Mouse (Mus musculus) heart, embryonic 16.5 days (tissue): ENCODE measurements at regions not wholly inside any gene's neighbourhood (a gene's known extent, or its start where the extent isn't known, plus 50 kb on each side); places are given as distances from the start of the nearest gene placed in this dataset.
A peak's percentile ranks its signal among the peaks of the same experiment; 100 is the strongest.
"Not testable (repeated sequence)": the region's sequence is repeated elsewhere in the genome, so short reads cannot be mapped to it uniquely, and the experiment has no call there.

Experiments
- ATAC-seq: fragments of 200-750 bp; cut with Nextera tagmentation; replicated peaks from 2 replicates; pipeline ENCODE4 v1.8.0; 2017; ENCODE audit warnings: moderate number of reproducible peaks; ENCODE audit not compliant: insufficient read depth, low FRiP score; ENCODE audit errors: extremely low read depth
- H3K27ac ChIP-seq: fragments of 300-500 bp; sonication (generic); 2 replicates; pipeline ENCODE4 v1.5.1; 2014; ENCODE audit warnings: mild to moderate bottlenecking, low read length, control low read depth, moderate library complexity
- H3K27me3 ChIP-seq: fragments of 300-500 bp; sonication (generic); 2 replicates; pipeline ENCODE4 v1.6.1; 2014; ENCODE audit warnings: low read length, mixed read lengths; ENCODE audit not compliant: control insufficient read depth, insufficient read depth
- H3K36me3 ChIP-seq: fragments of 300-500 bp; sonication (generic); 2 replicates; pipeline ENCODE4 v1.6.1; 2014; ENCODE audit not compliant: control insufficient read depth, insufficient read depth
- H3K4me1 ChIP-seq: fragments of 300-500 bp; sonication (generic); 2 replicates; pipeline ENCODE4 v1.6.1; 2014; ENCODE audit warnings: low read length, mixed read lengths; ENCODE audit not compliant: control insufficient read depth, insufficient read depth
- H3K4me2 ChIP-seq: fragments of 300-500 bp; sonication (generic); 2 replicates; pipeline ENCODE4 v1.6.1; 2014; ENCODE audit warnings: low read depth, mild to moderate bottlenecking, control low read depth, low read length
- H3K4me3 ChIP-seq: fragments of 300-500 bp; sonication (generic); 2 replicates; pipeline ENCODE4 v1.5.1; 2014; ENCODE audit warnings: mild to moderate bottlenecking, control low read depth, low read length
- H3K9ac ChIP-seq: fragments of 300-500 bp; sonication (generic); 2 replicates; pipeline ENCODE4 v1.6.1; 2014; ENCODE audit warnings: low read length, control low read depth
- H3K9me3 ChIP-seq: fragments of 300-500 bp; sonication (generic); replicated peaks from 2 replicates; pipeline ENCODE4 v1.6.1; 2016; ENCODE audit warnings: low read length; ENCODE audit not compliant: control insufficient read depth
- WGBS: fragments of 180-500 bp; shearing (Covaris S2); extraction: QIAGEN DNeasy Blood & Tissue Kit; methylation state at CpG from one replicate; pipeline ENCODE4 v1.1.7; 2014; 5-methylcytosine and 5-hydroxymethylcytosine counted together

DNA sequence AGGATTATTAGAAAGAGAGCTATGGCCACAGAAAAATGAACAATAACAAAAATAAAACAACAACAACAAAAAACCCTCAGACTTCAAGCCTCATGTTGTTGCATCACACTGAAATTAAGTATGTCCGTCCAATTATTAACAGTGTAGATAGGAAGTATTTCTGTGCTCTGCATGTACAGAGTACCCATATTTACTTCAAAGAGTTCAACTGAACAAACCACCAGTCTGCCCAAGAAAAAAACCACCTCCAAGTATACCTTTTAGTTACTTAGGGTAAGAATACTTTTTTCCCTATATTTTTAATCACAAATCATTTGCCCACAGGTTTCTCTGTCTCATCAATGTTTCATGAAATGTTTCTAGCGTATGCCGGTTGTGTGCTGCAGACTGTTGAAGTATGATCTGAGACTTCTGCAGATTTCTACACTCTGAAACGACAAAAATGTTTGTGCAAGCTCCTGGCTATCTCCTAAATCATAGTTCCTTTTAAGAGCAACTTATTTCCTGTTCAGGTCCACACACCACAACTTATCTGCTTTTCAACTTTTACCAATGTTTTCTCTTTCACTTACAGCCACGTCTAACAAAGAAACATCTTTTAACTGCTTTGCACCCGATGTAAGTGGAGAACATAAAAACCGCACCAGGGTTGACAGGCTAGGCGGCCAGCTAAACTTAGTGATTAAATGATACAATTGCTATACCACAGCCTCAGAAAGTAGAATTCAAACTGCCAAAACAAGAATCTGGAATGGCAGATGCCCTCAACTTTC lies 154.2 kb upstream of the Rps6ka3 start:
- ATAC-seq: no peak

DNA sequence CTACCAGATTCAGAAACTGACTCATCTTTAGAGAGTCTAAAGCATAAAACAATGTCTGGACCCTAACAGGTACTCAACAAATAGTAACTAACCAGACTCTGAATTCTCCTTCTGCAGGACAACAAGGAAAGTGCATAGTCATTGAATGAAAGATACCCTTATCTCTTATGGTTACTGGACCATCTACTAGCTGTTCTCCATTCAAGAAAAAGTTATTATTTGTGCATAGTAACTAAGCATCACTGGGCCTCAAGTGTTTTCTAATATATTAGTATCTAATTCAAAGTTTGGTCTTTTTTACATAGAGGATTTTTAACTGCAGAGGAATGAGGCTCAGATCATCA lies 153.7 kb upstream of the Rps6ka3 start:
- Histone ChIP-seq H3K27me3 (no peaks in the 10 kb centered on the region), H3K9ac (no peak overlapping the region), H3K4me3 (no peak overlapping the region), H3K4me2 (no peak overlapping the region), H3K27ac (no peak overlapping the region), H3K4me1 (no peaks in the 10 kb centered on the region), H3K9me3 (no peaks in the 10 kb centered on the region), H3K36me3 (no peaks in the 10 kb centered on the region)
- no peak for ATAC-seq

More for the DNA sequence above, 154.2 kb upstream of the Rps6ka3 start:
- WGBS: 62% methylated on average over 8 of the region's 8 CpGs
- Histone ChIP-seq H3K4me2 (no peak overlapping the region), H3K27ac (no peak overlapping the region), H3K4me3 (no peak overlapping the region), H3K9me3 (no peaks in the 10 kb centered on the region), H3K9ac (no peak overlapping the region), H3K36me3 (no peaks in the 10 kb centered on the region), H3K27me3 (no peaks in the 10 kb centered on the region), H3K4me1 (no peaks in the 10 kb centered on the region)

DNA sequence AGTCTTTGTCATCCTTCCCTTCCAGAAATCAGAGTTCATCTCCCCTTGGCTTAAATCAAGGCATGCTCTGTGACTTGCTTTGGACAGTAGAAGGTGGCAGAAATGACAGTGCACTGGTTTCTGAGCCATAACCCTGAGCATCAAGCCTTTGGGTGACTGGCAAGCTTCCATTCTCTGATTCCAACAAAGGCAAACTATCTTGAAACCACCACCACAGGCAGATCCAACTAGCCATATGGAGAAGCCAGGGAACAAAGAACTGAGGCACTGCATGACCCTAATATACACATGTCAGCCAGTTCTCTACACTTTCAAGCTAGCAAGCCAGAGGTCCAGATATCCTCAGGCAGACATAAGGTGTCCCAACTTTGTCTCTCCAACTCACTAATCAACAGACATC lies 151.2 kb upstream of the Rps6ka3 start:
- Histone ChIP-seq H3K27me3 (no peaks in the 10 kb centered on the region), H3K4me3 (no peak overlapping the region), H3K4me2 (no peak overlapping the region), H3K36me3 (no peaks in the 10 kb centered on the region), H3K4me1 (no peaks in the 10 kb centered on the region), H3K27ac (no peak overlapping the region), H3K9ac (no peak overlapping the region), H3K9me3 (no peaks in the 10 kb centered on the region)
- no peak for ATAC-seq

DNA sequence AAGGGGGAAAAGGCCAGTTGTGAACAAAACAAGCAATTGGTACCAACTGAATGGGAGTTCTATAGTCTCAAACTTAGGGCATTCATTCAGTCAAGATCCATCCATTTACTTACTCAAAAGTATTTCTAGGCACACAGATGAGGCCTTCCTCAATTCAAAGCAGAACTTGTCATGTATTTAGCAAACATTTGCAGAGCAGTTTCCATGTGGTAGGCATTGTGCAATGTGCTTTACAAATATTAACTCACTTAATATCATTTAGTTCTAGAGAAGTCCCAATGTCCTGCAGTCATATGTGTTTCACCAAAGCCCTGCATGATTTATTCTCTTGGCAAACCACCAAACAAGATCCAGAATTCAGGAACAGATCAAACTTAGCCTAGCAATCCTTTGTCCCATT lies 148.8 kb upstream of the Rps6ka3 start:
- no peak for ATAC-seq
- Histone ChIP-seq H3K9me3 (no peaks in the 10 kb centered on the region), H3K4me3 (no peak overlapping the region)

DNA sequence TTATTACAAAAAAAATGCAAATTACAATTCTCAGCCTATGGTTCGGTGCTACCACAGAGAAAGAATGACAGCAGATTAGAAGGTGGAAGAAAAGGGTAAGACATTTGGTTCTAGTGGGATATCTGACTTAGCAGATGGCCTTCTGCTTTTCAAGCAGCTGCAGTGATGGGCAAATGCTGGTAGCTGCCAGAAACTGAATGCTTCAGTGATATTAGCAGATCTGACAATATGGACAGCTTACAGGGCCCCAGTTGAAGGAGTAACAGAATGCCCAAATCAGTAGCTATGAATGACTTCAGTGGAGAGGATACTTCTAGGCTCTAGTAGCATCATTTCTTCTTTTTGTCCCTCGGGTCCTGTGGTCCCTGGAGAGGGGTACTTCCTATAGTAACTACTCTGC lies 143.9 kb upstream of the Rps6ka3 start:
- Histone ChIP-seq H3K4me3 (no peak overlapping the region), H3K9ac (no peak overlapping the region), H3K9me3 (no peaks in the 10 kb centered on the region), H3K4me2 (no peak overlapping the region), H3K36me3 (no peaks in the 10 kb centered on the region), H3K4me1 (no peaks in the 10 kb centered on the region), H3K27me3 (no peaks in the 10 kb centered on the region), H3K27ac (no peak overlapping the region)
- no peak for ATAC-seq
- WGBS: 76% methylated on average over 2 of the region's 2 CpGs

More for the DNA sequence above, 148.8 kb upstream of the Rps6ka3 start:
- Histone ChIP-seq H3K27ac (no peak overlapping the region), H3K4me1 (no peaks in the 10 kb centered on the region), H3K36me3 (no peaks in the 10 kb centered on the region), H3K4me2 (no peak overlapping the region), H3K9ac (no peak overlapping the region), H3K27me3 (no peaks in the 10 kb centered on the region)

DNA sequence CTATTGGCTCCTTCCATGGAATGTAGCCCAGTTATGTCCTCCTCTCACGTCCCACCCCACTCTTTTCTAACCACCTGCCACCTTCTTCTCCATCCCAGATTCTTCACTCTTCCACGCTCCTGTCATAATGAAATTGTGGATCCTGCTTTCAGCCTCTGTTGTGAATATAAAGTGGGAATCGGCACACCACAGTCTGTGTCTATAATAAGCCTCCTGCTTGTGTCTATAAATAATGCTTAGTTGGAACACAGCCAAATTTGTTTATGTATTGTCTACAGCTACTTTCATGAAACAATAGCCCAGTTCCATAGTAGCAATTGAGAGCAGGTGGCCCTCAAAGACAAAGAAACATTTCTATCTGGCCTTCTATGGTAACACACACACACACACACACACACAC lies 137.5 kb upstream of the Rps6ka3 start:
- Histone ChIP-seq H3K4me2 (no peak overlapping the region), H3K9me3 (no peaks in the 10 kb centered on the region), H3K27ac (peak overlapping the region; percentile 65), H3K9ac (no peak overlapping the region), H3K4me1 (peaks cover 5% of the 10 kb centered on the region), H3K36me3 (no peaks in the 10 kb centered on the region), H3K27me3 (no peaks in the 10 kb centered on the region), H3K4me3 (no peak overlapping the region)
- WGBS: 39% methylated on average over 3 of the region's 3 CpGs
- no peak for ATAC-seq

DNA sequence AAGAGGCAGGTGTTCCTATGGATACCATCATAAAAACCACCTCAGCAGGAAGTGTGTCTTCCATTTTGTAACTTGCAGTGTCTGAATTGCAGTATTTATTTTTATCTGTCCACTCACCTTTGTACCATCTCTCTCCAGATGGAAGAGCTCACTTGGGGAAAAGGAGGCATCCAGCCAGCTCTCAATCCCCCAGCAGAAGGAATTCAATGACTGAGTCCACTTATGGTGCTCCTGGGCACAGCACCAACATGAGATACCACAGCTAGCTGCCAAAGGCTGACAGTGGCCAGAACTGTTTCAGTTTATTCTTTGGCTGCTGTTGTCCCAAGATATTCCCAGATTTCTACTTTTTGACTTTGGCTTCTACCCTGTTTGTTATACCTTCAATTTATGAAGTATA lies 136.6 kb upstream of the Rps6ka3 start:
- Histone ChIP-seq H3K4me1 (peaks cover 5% of the 10 kb centered on the region), H3K27me3 (no peaks in the 10 kb centered on the region), H3K9ac (no peak overlapping the region), H3K9me3 (no peaks in the 10 kb centered on the region), H3K4me2 (no peak overlapping the region), H3K4me3 (no peak overlapping the region), H3K27ac (peak overlapping the region; percentile 80), H3K36me3 (no peaks in the 10 kb centered on the region)
- ATAC-seq: peak; percentile 72; the same call in 1 of the 2 replicates

DNA sequence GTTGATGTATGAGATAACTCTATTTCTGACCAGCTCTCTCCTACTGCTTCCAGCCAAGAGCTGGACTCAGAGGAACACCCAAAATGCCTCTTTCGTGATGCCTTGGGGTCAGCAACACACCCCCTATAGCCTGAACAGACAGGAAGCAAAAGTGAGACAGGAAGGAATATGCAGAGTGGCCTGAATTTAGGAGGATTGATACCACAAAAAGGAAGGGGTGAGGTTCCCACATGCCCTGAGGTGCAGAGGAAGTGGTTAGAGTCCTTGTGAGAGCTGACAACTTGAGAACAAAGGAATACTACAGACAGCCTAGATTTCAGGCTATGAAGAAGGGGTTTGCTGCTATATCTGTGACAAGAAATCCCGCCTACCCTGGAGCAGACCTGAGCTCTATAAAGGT lies 129.6 kb upstream of the Rps6ka3 start:
- Histone ChIP-seq H3K9me3 (no peaks in the 10 kb centered on the region), H3K27me3 (no peaks in the 10 kb centered on the region), H3K27ac (no peak overlapping the region), H3K9ac (no peak overlapping the region), H3K4me3 (no peak overlapping the region), H3K4me2 (no peak overlapping the region), H3K4me1 (no peaks in the 10 kb centered on the region), H3K36me3 (no peaks in the 10 kb centered on the region)
- WGBS: 64% methylated on average over 2 of the region's 2 CpGs
- no peak for ATAC-seq

DNA sequence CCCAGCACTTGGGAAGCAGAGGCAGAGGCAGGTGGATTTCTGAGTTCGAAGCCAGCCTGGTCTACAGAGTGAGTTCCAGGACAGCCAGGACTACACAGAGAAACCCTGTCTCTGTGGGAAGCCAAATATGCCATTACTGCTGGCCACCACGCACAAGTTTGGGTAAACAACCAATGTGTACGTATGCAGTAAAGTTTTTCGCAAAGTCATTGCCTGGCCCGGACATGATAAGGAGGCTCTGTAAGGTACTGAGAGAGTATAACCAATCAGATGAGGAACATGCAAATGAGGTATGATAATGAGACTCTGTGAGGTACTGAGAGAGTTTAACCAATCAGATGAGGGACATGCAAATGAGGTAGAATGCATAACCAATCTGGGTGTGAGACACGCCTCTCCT lies 99.5 kb upstream of the Rps6ka3 start:
- H3K9ac ChIP-seq, H3K4me1 ChIP-seq, ATAC-seq, H3K4me3 ChIP-seq, H3K27ac ChIP-seq, H3K27me3 ChIP-seq, H3K36me3 ChIP-seq, H3K4me2 ChIP-seq, H3K9me3 ChIP-seq: not testable (repeated sequence)
- WGBS: 90% methylated on average over 6 of the region's 6 CpGs

DNA sequence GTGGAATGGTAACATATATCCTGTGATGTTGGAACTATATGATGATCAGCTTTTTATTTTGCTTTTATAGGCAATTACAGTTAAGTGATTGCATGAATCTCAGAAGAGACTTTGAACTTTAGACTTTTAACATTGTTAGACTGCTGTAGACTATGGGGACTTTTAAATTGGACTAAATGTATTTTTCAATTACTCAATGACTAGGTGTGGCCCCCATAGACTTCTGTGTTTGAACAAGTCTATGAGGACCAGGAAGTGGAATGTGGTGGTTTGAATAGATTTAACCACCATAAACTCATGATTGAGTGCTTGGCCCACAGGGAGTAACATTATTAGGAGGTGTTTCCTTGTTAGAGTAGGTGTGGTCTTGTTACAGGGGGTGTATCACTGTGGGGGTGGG lies 93.9 kb upstream of the Rps6ka3 start:
- H3K4me3 ChIP-seq: no peak overlapping the region
- H3K27ac ChIP-seq: no peak overlapping the region
- H3K27me3 ChIP-seq: no peaks in the 10 kb centered on the region
- no peaks in the 10 kb centered on the region for H3K36me3 ChIP-seq
- ATAC-seq: no peak
- H3K4me1 ChIP-seq: no peaks in the 10 kb centered on the region
- H3K9ac ChIP-seq: no peak overlapping the region
- no peaks in the 10 kb centered on the region for H3K9me3 ChIP-seq
- no peak overlapping the region for H3K4me2 ChIP-seq
